Mouse (Mus musculus) lung, embryonic 14.5 days (tissue): ENCODE results near the gene Akap7. TPM values are rescaled to one million over a fixed set of nuclear protein-coding genes. Genes with fewer than 3 reads are reported as not detected.
A peak's percentile ranks its signal among the peaks of the same experiment; 100 is the strongest.

Experiments used
- ATAC-seq: fragments of 200-750 bp; cut with Nextera tagmentation; 2 replicates; pipeline ENCODE4 v1.8.0; 2017; ENCODE audit warnings: mild to moderate bottlenecking, moderate TSS enrichment, moderate library complexity; ENCODE audit not compliant: insufficient read depth
- DNase-seq: peaks from one replicate; pipeline ENCODE4 v3.0.0-alpha.2; 2015
- H3K27ac ChIP-seq: fragments of 300-500 bp; sonication (generic); 2 replicates; pipeline ENCODE4 v1.5.1; 2014; ENCODE audit warnings: low read depth, mild to moderate bottlenecking, moderate library complexity
- H3K27me3 ChIP-seq: fragments of 300-500 bp; sonication (generic); 2 replicates; pipeline ENCODE4 v1.6.1; 2014; ENCODE audit warnings: low read length, control low read depth; ENCODE audit not compliant: insufficient read depth
- H3K36me3 ChIP-seq: fragments of 300-500 bp; sonication (generic); 2 replicates; pipeline ENCODE4 v1.6.1; 2014; ENCODE audit warnings: control low read depth; ENCODE audit not compliant: insufficient read depth
- H3K4me1 ChIP-seq: fragments of 300-500 bp; sonication (generic); 2 replicates; pipeline ENCODE4 v1.6.1; 2014; ENCODE audit warnings: antibody characterized with exemption, control low read depth; ENCODE audit not compliant: insufficient read depth
- H3K4me2 ChIP-seq: fragments of 300-500 bp; sonication (generic); 2 replicates; pipeline ENCODE4 v1.6.1; 2014; ENCODE audit warnings: mild to moderate bottlenecking
- H3K4me3 ChIP-seq: fragments of 300-500 bp; sonication (generic); 2 replicates; pipeline ENCODE4 v1.5.1; 2014; ENCODE audit warnings: low read depth, low read length
- H3K9ac ChIP-seq: fragments of 300-500 bp; sonication (generic); 2 replicates; pipeline ENCODE4 v1.6.1; 2014
- H3K9me3 ChIP-seq: fragments of 300-500 bp; sonication (generic); 2 replicates; pipeline ENCODE4 v1.6.1; 2016; ENCODE audit warnings: low read depth, low read length, control low read depth
- CTCF ChIP-seq: IDR thresholded peaks from 2 replicates; pipeline ENCODE4 v1.5.1; 2016; ENCODE audit warnings: antibody characterized with exemption, low read depth
- WGBS: fragments of 180-500 bp; shearing (Covaris S2); extraction: QIAGEN DNeasy Blood & Tissue Kit; methylation state at CpG from one replicate; pipeline ENCODE4 v1.1.7; 2014; 5-methylcytosine and 5-hydroxymethylcytosine counted together
- polyA plus RNA-seq: library from polyadenylated mRNA; unstranded; fragments of >200 nt; fragmentation: Nextera tagmentation; extraction: Ambion mirVana; gene quantifications from 2 replicates; pipeline ENCODE4 v1.2.1, GENCODE M21; 2014

Gene Akap7
- polyA plus RNA-seq, 1 experiment from 2014 or later = 27.7 TPM

GRCm38 (mm10) chr10:25231358-25231757 is 76.3 kb downstream of the Akap7 start:
- H3K36me3 ChIP-seq = no peaks in the 10 kb centered on the region
- H3K9ac ChIP-seq = no peak overlapping the region
- no peak overlapping the region for H3K27ac ChIP-seq
- no peak overlapping the region for H3K4me3 ChIP-seq
- DNase-seq = no peak
- no peaks in the 10 kb centered on the region for H3K27me3 ChIP-seq
- WGBS = 36% methylated on average over 5 of the region's 5 CpGs
- no peak overlapping the region for H3K4me2 ChIP-seq
- H3K4me1 ChIP-seq = 0 out of 2 replicates have a peak, but pooled peaks cover 6% of the 10 kb centered on the region
- TF ChIP-seq CTCF = no peak
- H3K9me3 ChIP-seq = no peaks in the 10 kb centered on the region
- ATAC-seq = no peak

- H3K9ac ChIP-seq = no peak overlapping the region
- H3K4me2 ChIP-seq = no peak overlapping the region
- H3K9me3 ChIP-seq = no peaks in the 10 kb centered on the region
- TF ChIP-seq CTCF = no peak
- no peaks in the 10 kb centered on the region for H3K36me3 ChIP-seq
- ATAC-seq = no peak
- no peak overlapping the region for H3K27ac ChIP-seq
- H3K27me3 ChIP-seq = no peaks in the 10 kb centered on the region
- WGBS = 82% methylated on average over 5 of the region's 5 CpGs
- H3K4me3 ChIP-seq = no peak overlapping the region
- DNase-seq = no peak
- peaks cover 8% of the 10 kb centered on the region; the same call in 1 of the 2 replicates for H3K4me1 ChIP-seq
Measured at GRCm38 (mm10) chr10:25224371-25224770, 83.3 kb downstream of the Akap7 start.

DNA sequence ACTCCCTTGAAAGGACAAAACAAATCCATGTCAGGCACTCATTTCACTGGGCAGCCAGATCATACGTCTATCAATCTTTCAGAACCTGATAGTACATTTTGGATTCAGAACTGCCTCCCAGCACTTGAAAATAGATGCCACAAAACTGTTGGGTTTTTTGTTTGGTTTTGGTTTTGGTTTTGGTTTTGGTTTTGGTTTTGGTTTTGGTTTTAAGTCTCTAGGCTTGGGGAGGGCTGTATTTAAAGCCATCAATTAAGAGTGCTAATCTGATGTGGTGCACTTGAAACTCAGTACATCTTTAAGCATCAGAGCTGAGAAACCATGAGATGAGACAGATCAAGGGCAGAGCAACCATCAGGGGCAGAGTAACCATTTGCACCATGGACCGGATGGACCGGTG is 86.9 kb downstream of the Akap7 start:
- H3K4me1 ChIP-seq = peaks cover 2% of the 10 kb centered on the region; the same call in 1 of the 2 replicates
- no peak overlapping the region for H3K27ac ChIP-seq
- no peaks in the 10 kb centered on the region for H3K27me3 ChIP-seq
- no peak overlapping the region for H3K4me2 ChIP-seq
- no peak for ATAC-seq
- DNase-seq = no peak
- WGBS = 86% methylated on average over 3 of the region's 3 CpGs
- no peaks in the 10 kb centered on the region for H3K9me3 ChIP-seq
- H3K9ac ChIP-seq = no peak overlapping the region
- TF ChIP-seq CTCF = no peak
- no peaks in the 10 kb centered on the region for H3K36me3 ChIP-seq
- H3K4me3 ChIP-seq = no peak overlapping the region

DNA sequence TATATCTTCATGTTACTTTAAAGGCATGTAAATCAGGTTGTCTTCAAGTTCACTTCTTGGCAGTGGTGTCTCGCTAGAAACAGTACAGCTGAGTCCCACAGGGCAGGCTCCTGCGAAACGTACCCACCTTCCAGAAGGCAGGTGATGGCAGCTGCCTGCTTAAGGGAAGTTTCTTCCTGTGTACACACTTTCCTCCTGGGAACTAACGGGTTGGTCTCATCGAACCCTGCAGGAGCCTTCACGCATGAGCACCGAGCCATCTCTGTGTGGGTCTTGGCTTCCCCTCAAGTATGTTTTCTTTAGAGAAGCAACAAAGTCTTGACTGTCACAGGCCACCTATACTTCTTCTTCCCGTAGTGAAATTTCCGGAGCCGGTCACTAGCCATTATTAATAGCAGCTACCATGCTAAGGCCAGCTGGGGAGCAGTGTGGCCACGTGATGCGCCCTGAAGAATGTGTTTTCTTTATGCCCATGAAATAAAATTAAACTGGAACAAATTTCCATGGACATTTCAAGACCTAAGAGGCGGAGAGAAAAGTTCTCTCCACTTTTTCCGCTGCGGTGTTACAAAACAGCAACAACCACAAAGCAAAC is 87.7 kb downstream of the Akap7 start:
- DNase-seq (no peak), ATAC-seq (no peak)
- no peaks in the 10 kb centered on the region for H3K27me3 ChIP-seq
- H3K9ac ChIP-seq = no peak overlapping the region
- H3K4me1 ChIP-seq = peaks cover 2% of the 10 kb centered on the region; the same call in 1 of the 2 replicates
- H3K4me3 ChIP-seq = no peak overlapping the region
- H3K27ac ChIP-seq = no peak overlapping the region
- WGBS = 75% methylated on average over 15 of the region's 15 CpGs
- no peaks in the 10 kb centered on the region for H3K36me3 ChIP-seq
- no peak overlapping the region for H3K4me2 ChIP-seq
- no peak for TF ChIP-seq CTCF
- no peaks in the 10 kb centered on the region for H3K9me3 ChIP-seq

DNA sequence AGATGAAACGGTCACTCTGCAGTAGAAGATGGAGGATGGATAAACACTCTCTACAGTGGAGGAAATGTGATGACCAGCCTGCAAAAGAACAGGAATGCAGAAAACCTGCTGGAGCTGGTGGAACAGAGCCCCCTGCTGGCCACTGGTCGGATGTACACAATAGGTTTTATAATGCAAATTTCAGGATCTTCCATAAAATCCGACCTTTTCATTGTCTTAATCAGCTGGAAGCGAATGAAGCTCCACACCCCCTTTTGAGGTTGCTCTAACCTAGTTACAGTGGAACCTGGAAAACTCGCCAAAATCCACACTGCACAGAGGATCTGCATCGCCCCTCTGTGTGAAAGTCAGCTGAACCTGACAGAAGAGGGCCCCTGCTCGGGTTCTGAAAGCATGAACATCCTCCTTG is 88.4 kb downstream of the Akap7 start:
- H3K4me2 ChIP-seq = no peak overlapping the region

GRCm38 (mm10) chr10:25218746-25219145 is 88.9 kb downstream of the Akap7 start:
- no peak overlapping the region for H3K9ac ChIP-seq
- H3K36me3 ChIP-seq = no peaks in the 10 kb centered on the region
- no peak overlapping the region for H3K27ac ChIP-seq
- WGBS = 60% methylated on average over 7 of the region's 7 CpGs
- H3K4me1 ChIP-seq = no peaks in the 10 kb centered on the region
- H3K9me3 ChIP-seq = no peaks in the 10 kb centered on the region
- H3K4me2 ChIP-seq = no peak overlapping the region
- TF ChIP-seq CTCF = no peak
- DNase-seq (no peak), ATAC-seq (no peak)
- no peak overlapping the region for H3K4me3 ChIP-seq
- H3K27me3 ChIP-seq = no peaks in the 10 kb centered on the region

More for the DNA sequence above, 88.4 kb downstream of the Akap7 start:
- H3K27ac ChIP-seq = no peak overlapping the region
- DNase-seq = peak; percentile 88
- ATAC-seq = no peak; the same call in 1 of the 2 replicates
- WGBS = 21% methylated on average over 7 of the region's 7 CpGs
- no peak overlapping the region for H3K4me3 ChIP-seq
- H3K9me3 ChIP-seq = no peaks in the 10 kb centered on the region
- H3K9ac ChIP-seq = no peak overlapping the region
- no peaks in the 10 kb centered on the region for H3K27me3 ChIP-seq
- TF ChIP-seq CTCF = peak; percentile 93
- no peaks in the 10 kb centered on the region for H3K4me1 ChIP-seq
- H3K36me3 ChIP-seq = no peaks in the 10 kb centered on the region

- Histone ChIP-seq H3K9me3 (no peaks in the 10 kb centered on the region), H3K4me3 (no peak overlapping the region), H3K9ac (no peak overlapping the region), H3K4me2 (no peak overlapping the region), H3K36me3 (no peaks in the 10 kb centered on the region), H3K4me1 (no peaks in the 10 kb centered on the region), H3K27me3 (no peaks in the 10 kb centered on the region), H3K27ac (no peak overlapping the region)
- 70% methylated on average over 3 of the region's 3 CpGs for WGBS
- no peak for TF ChIP-seq CTCF
- ATAC-seq (no peak), DNase-seq (no peak)
Measured at GRCm38 (mm10) chr10:25215977-25216376, 91.7 kb downstream of the Akap7 start.

GRCm38 (mm10) chr10:25213716-25214115 is 94.0 kb downstream of the Akap7 start:
- H3K9ac ChIP-seq = no peak overlapping the region
- ATAC-seq (no peak), DNase-seq (no peak)
- H3K4me3 ChIP-seq = no peak overlapping the region
- no peaks in the 10 kb centered on the region for H3K36me3 ChIP-seq
- H3K4me2 ChIP-seq = no peak overlapping the region
- no peaks in the 10 kb centered on the region for H3K9me3 ChIP-seq
- H3K4me1 ChIP-seq = no peaks in the 10 kb centered on the region
- no peaks in the 10 kb centered on the region for H3K27me3 ChIP-seq
- WGBS = 52% methylated on average over 4 of the region's 4 CpGs
- H3K27ac ChIP-seq = no peak overlapping the region
- TF ChIP-seq CTCF = no peak
